Mouse (Mus musculus) ovary, postnatal 36 days (tissue): ENCODE measurements around the gene Peli2.

ENCODE experiments used
- DNase-seq: peaks from one replicate; pipeline ENCODE4 v3.0.0; 2022; ENCODE audit warnings: low spot score, mixed read lengths

Gene Peli2

DNA sequence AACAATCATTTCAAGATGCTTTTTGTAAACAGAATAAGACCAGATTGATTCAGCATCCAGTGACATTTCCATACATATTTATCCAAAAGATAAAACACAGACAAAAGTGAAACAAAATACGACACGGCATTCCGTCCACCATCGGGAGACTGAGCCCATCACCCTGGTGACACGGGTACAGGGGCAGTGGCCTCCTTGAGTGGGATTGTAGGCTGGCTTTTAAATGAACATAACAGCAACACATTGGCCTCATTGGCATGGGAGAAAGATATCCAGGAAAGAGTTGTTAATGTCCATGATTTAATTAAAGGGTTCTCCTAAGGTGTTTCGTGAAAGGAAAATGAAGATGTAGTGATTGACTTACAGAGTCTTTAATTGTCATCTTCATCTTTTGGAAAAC lies 5.3 kb downstream of the Peli2 start:
- DNase-seq: no peak

DNA sequence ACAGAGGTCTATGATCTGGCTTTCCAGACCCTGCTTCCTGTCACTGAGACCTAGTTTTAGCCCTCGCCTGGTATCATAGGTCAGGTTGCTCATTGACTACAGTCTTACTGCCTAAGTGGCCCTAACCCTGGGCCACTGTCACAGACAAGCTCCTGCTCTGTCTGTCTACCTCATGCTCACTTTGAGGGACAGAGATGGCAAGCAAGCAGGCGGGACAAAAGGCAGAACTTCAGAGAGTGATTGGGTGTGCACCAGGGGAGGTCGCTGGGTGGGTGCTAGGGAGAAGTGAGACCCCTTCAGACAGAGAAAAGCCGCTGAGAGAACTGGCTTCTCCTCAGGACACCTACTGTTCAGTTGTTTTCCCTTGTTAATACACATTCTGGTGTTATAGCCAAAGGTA lies 6.3 kb downstream of the Peli2 start:
- no peak for DNase-seq

DNA sequence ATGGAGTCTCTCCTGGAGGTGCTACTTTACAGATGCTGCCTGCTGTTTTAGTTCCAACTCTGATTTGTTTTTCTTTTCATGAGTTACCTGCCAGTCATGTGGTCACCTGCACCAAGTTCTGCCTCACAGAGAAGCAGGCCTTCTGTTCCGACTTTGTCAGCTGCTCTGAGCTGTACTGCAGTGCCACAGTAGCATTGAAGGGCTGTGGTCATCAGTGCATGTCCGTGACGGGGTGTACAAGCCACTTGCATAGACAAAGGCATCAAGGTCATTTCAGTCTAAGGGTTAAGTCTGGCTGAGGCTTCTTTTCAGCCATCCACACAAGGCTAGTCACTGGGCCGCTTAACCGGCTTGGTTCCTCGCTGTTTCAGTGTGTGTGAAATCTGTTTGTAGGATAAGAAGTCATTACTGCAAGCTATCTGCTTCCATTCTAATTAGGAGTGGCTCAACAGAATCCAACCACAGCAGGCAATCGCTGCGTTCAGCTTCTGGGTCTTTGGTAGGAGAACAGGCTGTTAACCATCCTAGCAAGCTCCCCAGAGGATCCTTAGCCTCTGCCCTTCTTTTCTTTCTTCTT lies 7.1 kb downstream of the Peli2 start:
- no peak for DNase-seq

DNA sequence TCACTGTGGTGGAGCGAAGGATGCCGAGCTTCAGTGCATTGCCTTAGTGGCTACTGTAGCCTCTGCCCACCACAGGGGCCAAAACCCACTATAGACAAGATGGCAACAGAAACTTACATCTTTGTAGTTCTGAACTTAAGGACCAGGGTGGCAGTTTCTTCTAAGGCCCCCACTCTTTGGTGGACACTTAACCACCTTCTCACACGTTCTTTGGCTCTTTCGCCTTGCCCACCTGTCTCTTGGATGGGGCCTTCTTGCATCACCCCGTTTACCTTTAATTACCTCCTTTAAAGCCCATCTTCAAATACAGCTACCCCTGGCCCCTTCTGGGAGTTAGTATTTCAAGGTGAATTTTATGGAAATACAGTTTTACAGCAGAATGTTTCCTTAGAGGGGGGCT lies 8.1 kb downstream of the Peli2 start:
- no peak for DNase-seq

DNA sequence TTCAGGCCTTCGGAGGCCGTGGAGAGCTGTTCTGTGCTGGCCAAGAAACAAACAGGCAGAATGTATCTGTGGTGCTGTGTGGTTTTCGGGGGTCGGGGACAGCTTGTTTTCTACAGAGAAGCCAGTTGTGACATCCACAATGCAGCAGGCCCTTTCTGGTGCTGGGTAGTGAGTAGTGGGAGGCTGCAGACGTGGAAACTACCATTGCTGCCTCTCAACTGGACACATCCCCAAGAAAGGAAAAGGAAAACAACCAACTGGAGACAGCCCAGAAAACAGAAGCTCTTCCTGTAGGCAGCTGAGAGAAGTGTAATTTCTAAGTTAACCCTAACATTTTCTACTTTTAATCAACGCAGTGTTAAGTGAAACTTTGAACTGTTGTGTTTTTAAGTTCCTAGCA lies 9.4 kb downstream of the Peli2 start:
- DNase-seq: no peak

DNA sequence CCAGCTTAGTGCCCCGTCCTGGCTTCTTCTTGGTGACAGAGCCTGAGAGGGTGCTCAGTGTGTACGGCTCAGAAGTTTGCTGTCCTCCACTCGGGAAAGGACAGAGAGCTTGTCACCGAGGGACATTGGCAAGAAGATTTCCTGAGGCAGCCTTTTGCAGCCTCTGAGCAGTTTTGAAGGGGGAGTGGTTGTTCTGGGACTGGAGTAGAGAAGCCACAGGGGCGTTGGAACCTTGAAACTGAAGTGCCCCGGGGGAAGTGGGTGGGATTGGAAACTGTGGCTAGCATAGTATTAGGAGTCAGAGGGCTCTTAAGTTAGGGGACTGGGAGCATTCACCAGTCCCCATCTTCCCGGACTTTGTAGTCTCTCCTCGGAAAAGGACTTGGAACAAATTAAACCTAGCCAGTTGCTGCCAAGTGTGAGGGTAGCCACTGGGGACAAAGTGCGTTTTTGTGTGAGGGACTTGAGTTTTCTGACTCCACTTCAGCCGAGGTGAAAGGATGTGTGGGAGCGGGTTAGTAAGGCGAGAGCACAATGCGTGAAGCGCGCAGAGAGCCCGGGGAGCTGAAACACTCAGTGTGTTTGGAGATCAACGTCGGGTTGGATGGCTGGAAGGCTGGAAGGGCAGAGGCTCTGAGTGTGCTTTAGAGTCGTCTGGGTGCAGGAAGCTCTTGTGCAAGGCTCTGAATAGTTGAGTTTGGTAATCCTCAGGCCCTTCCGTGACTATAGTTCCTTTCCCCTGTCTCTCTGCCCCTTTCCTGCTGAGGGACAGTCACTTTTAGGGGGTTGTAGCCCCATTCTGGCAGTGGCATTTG lies 10.3 kb downstream of the Peli2 start:
- no peak for DNase-seq

DNA sequence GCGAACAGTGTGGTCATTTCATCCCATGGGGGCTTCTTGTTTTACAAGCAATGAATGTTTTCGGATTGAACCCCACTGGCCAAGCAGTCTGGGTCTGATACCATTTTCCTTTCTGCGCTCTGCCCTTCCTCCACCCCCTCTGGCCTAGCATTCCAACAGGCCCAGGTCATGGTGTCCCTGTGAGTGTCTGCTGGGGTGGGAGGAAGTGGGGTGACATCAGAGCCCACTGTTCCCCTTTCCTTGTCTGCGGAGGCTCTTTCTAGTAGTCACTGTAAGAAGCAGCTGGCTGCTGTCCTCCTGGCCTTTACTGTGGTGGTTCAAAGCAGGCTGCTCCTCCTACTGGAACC lies 10.9 kb downstream of the Peli2 start:
- DNase-seq: peak; percentile 49

DNA sequence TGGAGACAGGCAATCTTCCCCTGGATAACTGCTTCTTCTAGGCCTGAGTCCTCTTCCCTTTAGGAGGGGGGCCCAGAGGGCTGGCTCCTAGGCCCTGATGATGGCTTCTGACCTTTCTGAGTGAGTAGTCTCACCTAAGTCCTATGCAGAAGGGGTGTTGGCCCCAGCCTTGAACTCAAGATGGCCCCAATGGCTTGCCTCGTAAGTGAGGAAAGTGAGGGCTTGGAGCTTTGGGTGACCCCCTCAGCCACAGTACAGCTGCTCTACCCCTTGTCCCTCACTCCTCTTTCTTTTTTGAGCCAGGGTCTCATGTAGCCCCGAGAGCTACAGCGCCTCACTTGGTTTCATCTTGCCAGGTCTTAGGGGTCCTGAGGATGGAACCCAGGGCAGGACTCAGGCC lies 11.6 kb downstream of the Peli2 start:
- no peak for DNase-seq

DNA sequence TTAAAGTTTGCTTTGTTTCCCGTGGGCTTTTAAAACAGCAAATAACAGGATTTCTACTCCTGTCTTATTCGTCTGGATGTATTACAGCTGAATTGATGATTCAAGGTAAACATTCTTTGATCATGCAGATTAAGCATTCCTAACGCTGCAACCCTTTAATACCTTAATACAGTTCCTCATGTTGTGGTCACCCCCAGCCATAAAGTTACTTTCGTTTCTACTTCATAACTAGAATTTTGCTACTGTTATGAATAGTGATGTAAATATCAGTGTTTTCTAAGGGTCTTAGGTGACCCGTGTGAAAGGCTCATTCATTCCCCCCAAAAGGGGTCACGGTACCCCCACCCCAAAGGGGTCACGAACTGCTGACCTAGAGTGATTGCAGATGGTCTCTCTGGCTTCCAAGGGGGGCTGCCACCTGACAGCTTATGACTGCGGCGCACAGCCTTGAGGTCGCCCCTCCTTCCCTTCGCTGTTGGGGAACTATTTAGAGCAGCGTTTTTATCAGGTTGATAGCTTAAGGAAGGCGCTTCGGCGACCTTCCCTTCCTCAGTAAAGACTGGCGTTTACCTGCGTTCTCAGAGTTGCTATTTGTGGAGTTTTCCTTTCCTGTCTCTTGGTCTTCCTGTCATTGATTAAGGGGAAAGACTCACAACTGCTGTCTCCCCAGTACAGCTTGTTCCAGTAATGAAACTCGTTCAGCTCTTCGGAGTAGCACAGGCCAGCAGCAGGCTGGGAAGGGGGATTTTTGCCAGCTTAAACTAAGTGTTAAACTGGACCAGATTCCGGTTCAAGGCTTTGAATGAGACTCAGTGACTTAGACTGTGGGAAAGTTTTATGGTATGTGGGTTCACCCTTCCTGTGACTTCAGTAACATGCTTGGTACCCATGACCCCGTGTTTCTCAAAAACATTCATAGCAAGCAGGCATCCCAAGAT lies 12.5 kb downstream of the Peli2 start:
- DNase-seq: no peak

DNA sequence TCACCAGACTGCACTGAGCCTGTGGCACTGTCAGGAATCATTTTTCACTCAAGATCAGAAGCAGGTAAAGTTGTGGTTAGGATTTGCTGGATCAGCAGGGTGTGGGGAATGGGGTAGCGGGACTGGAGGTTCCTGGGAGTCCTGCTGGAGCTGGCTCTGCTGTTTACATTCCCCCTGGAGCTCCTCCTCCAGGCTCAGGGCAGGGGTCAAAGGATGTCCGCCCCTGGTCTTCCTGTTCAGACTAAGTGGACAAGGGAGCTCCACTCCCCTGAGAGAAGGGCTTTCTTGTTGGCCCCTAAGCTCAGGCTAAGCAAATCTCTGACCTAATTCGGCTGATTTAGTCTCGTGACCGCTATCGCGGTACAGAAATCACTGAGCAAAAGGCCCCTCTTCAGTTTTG lies 13.7 kb downstream of the Peli2 start:
- DNase-seq: no peak

DNA sequence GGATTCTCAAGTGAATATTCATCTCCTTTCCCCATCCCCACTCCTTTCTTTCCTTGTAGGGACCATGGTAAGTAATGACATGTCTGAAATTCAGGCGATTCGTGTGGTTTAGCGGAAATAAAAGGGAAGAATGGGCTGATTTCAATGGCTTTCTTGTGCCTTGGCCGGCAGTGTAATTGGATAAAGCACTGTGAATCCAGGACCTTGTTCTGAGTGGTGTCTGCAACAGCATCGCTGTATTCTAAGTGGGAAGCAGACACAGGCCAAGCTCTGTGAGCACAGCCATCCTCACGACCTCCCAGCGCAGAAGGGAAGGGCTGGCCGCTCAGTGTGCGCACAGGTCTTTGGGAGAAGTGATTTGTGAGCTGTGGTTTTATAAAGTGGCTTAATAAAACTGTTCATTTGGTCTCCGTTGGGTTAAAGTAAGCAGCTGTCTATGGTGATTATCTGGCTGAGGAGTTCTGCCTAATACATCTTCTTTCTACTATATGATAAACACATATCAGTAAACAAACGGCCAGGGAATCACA lies 15.3 kb downstream of the Peli2 start:
- DNase-seq: no peak

DNA sequence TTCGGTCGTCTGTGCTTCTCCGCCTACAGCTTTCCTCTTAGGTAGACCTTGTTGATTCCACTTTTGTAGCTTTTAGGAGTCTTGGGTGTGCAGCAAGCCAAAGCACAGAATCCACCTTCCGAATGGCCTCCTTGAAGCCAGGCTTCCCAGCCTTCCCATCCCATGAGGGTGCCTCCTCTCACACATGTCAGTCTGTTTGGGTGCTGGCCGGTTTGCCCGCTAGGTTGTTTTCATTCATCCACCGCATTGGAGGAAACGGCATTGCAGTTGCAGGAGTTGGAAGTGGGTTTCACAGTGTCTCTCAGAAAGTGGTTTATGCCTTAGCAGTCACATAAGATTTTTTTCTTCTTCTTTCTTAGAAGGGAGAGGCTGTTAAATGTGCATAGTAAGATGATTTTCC lies 17.1 kb downstream of the Peli2 start:
- DNase-seq: no peak

DNA sequence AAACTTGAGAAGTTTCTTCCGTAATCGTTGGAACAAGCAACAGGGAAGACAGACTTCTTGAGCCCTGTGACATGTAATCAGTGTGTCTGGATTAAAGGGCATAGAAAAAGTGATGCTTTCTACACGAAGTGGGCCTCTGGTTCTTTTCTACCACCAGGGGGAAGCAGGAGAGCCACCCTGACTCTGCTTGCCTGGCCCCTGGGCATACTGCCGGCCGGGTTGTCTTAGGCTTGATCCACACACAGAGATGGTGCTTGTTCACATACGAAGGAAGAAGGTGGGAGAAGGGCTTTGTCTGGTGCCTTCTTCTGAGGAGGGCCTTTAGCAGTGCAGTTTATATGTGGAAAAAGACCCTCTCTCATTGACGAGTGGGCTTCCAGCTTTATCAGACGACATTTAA lies 17.5 kb downstream of the Peli2 start:
- DNase-seq: no peak

DNA sequence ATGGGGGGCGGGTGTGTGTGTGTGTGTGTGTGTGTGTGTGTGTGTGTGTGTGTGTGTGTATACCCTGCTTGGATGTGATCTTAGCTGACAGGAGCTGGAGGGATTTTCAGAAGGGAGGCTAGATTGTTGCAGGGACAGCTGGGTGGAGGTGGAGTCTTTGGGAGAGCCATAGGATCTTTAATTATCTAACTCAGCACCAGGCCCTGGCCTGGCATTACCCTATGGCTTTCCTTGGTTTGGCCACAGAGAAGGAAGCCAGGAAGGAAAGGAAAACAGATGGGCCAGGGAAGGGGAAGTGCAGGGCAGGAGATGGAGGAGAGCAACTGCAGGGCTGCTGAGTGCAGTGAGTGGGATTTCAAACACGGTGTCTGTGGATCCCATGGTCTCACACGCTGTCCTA lies 18.8 kb downstream of the Peli2 start:
- no peak for DNase-seq

DNA sequence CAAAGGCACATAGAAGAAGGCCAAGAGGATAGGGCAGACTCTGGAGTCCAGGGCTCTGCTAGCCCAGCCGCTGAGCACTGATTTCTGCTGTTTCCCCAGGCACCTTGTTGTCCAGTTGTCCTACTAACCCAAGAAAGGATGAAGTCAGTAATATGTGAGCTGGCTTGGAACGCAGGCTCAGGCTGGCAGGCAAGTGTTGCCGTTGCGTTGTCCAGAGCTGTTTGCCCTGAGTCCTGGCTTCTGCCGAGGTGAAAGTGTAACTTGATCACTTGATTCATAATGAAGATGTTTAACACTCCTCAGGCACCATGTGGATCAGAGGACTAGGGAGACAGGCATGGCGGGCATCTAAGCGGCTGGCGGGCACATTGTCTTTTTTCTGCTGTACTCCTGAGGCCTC lies 21.1 kb downstream of the Peli2 start:
- no peak for DNase-seq

DNA sequence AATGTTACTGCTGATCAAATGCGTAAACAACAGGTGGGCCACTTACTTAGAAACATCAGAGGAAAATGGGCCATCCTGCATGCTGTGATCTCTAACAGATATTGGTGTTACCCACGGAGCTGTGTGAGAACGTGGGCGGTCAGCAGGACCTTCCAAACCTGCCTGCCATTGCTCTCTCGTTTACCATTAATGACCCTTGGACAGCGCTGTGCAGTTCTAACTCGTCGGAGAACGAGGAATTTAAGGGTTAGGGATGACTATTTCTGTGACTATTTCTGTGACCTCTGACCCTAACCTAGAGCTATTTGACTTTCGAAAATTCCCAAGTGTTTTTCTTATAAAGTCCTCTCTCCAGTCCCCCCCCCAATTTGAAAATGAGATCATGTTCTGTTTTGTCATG lies 22.1 kb downstream of the Peli2 start:
- no peak for DNase-seq

DNA sequence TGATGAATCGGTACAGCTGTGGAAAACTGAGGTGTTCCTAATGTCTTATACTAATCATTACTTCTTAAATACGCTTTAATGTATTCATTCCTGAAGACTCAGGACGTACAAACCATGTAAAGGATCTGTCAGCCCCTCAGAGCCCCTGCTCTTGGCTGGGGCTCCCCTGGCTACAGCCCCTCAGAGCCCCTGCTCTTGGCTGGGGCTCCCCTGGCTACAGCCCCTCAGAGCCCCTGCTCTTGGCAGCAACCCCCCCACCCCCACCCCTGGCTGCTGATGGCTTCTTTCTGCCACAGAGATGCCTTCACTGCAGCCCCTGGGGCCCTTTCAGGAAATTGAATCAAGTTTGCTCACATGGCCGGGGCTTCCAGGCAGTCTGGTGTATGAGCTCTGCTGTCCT lies 22.5 kb downstream of the Peli2 start:
- DNase-seq: no peak

DNA sequence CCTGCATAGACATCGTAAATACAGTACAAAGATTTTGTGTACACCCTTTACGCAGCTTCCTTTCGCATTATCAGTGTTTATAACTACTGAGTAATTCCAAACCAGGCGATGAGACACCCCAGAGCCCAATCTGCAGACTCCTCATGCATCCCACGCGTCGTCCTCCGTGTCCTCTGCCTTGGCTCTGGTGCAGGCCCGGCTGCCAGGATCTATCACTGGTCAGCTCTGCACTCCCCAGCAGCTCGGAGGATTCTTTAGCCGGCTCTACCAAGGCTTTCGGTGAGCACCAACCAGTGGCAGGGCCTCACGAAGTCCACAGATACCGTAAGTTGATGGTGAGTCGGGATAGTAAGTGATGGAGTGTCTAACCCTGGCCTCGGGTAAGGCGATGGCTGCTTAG lies 23.7 kb downstream of the Peli2 start:
- peak; percentile 49 for DNase-seq

DNA sequence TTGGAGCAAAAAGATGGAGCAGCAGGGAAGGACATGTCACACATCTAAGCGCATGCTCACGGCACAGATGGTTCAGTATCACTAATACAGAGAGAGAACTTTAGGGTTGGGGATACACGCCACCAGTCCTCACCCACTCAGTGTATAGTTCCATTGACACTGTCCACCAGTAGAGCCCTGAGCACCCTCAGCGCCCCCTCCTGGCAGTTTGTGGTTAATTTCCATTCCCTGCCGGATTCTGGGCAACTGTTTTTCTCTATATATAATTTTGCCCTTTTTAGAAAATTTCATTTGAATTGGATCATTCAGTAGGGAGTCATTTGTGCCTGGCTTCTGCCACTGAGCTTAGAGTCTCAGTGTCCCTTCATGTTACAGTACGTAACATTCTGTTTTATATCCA lies 27.1 kb downstream of the Peli2 start:
- no peak for DNase-seq

DNA sequence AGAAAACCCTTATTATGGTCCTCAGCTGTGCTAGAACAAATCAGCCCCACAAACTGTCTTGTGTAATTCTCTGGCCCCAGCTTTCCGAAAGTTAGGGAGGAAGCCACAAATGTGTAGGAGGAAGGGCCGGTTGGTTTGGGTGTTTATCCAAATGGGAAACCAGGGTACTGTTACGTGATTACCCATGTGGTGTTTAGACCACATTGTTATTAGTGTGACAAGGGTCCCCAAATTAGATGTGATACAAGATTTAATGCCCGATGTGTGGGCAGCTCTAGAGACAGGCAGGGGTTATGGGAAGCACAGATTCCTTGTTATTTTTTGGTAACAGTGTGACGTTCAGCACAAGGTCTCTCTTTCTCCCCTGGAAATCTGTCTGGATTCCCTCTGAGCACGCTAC lies 28.0 kb downstream of the Peli2 start:
- no peak for DNase-seq

DNA sequence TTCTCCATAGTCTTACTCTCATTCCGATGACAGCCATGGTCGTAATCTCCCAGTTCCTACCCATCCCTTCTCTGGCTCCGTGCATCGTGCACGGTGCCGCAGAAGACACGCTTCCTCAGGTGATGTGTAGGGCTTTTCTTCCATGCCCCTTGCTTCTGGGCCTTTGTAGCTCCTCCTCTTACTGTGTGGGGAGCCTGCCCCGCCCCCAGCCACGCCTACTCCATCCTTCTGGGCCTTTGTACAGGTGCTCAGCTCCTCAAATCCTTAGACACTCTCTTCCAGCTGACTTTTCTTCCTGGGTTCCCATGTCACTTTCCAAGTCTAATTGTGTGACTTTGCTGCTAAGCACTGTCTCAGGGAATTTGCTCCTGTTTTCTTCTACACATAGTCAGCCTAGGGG lies 28.7 kb downstream of the Peli2 start:
- DNase-seq: no peak

DNA sequence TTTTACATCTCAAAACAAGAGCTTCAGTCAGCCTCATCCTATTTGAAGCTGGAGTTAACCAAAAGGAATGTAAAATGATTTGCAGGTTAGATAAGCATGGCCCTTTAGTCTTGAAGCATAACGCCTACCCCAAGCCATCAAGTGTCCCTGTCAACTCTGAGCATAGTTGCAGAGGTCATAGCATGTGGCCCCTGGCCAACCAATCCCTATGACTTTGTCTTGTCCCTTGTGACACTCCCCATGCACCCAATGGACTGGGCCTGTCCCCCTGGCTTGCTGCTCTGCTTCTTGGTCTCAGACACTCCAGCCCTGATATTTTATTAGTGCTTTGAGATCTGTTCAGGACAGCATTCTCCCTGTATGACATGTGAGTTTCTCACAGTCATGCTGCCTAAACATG lies 30.3 kb downstream of the Peli2 start:
- DNase-seq: no peak

DNA sequence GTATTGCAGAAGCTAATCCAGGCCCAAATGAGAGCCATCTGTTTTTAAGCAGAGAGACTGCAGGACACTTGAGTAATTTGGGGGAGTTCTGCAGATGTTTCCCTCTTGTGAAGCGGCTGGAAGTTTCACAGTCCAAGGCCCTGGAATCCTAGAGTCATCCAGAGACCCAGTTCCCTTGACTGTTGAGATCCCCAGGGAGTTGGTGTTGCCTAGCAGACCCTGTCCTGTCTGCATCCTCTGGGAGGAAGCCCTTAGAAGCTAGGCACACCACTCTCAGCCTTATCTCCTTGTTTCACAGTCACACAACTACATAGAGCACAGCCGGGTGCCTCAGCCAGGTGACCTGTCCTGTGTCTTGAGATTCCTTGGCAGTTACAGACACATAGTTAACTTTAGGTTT lies 30.9 kb downstream of the Peli2 start:
- DNase-seq: no peak
